Mouse (Mus musculus) CH12.LX (cell line): ENCODE results near the gene Dtnbp1.

Experiments used
- CHD2 ChIP-seq: IDR thresholded peaks from 2 replicates; pipeline ENCODE4 v1.6.1; 2011; ENCODE audit warnings: low read length, improper control_type of control experiment
- CTCF ChIP-seq, 2 experiments: IDR thresholded peaks in 1 of 2; conservative IDR thresholded peaks in 1 of 2; 2 replicates each; pipeline ENCODE4 v1.5.1; 2011 to 2012; ENCODE audit warnings: low read depth in 2 of 2, low read length in 2 of 2, improper control_type of control experiment in 1 of 2, inconsistent platforms in 1 of 2, mild to moderate bottlenecking in 1 of 2, moderate library complexity in 1 of 2
- ELF1 ChIP-seq: IDR thresholded peaks from 2 replicates; pipeline ENCODE4 v1.6.1; 2014; ENCODE audit warnings: low read depth, mild to moderate bottlenecking, inconsistent platforms, low read length, improper control_type of control experiment
- EP300 ChIP-seq: IDR thresholded peaks from 2 replicates; pipeline ENCODE4 v1.6.1; 2011; ENCODE audit warnings: low read length, improper control_type of control experiment
- HCFC1 ChIP-seq: IDR thresholded peaks from 2 replicates; pipeline ENCODE4 v1.6.1; 2012; ENCODE audit warnings: low read depth, mild to moderate bottlenecking, inconsistent platforms, low read length, improper control_type of control experiment
- POLR2A ChIP-seq: IDR thresholded peaks from 2 replicates; pipeline ENCODE4 v1.6.1; 2011; ENCODE audit warnings: low read depth, mild to moderate bottlenecking, improper control_type of control experiment, low read length
- SIN3A ChIP-seq: IDR thresholded peaks from 2 replicates; pipeline ENCODE4 v1.6.1; 2012; ENCODE audit warnings: low read length, improper control_type of control experiment, inconsistent platforms
- ZC3H11A ChIP-seq: IDR thresholded peaks from 2 replicates; pipeline ENCODE4 v1.6.1; 2012; ENCODE audit warnings: low read depth, mild to moderate bottlenecking, inconsistent platforms, low read length, improper control_type of control experiment
- ZKSCAN1 ChIP-seq: IDR thresholded peaks from 2 replicates; pipeline ENCODE4 v1.6.1; 2012; ENCODE audit warnings: low read depth, inconsistent platforms, low read length, improper control_type of control experiment, borderline replicate concordance
- ZNF384 ChIP-seq: IDR thresholded peaks from 2 replicates; pipeline ENCODE4 v1.6.1; 2012; ENCODE audit warnings: low read depth, low read length, improper control_type of control experiment, inconsistent platforms

GRCm38 (mm10) chr13:44990073-44990682 is 11.8 kb downstream of the Dtnbp1 start:
- TF ChIP-seq CTCF (conservative IDR thresholded peaks at IDR 0.05 in 1 of 2, IDR thresholded peaks at IDR 0.05 in 1 of 2; ENCODE audit: low read depth in 2 of 2, low read length in 2 of 2): no peak
- no peak for TF ChIP-seq POLR2A
- TF ChIP-seq ZNF384: no peak
- no peak for TF ChIP-seq SIN3A
- TF ChIP-seq ZKSCAN1: no peak
- no peak for TF ChIP-seq ELF1
- TF ChIP-seq EP300: no peak
- no peak for TF ChIP-seq ZC3H11A
- TF ChIP-seq HCFC1: no peak
- no peak for TF ChIP-seq CHD2
